In the genomic region with DNA sequence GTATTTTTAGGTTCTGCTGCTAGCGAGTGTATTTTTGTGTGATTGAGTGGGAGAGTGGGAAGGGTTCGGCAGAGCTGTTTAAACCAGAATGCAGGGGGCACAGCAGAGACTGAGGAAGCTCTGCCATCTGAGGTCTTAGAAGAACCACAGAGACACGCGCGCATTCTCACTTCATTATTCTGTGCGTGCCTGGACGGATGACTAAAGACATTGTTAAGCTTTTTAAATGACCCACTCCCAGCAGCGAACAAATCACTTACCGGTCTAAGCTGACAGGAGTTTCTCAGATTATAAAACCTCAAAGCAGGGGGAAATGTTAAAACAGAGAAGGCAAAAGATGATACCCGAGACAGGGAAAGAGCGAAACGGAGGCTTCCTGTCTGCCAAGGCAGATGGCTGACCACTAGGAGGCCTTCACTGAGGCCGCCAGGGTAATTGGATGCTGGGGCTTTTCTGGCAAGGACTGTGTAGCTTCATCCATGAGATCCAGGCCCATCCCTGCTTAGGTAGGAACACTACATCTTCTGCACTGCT, we compare ENCODE assay signal across 9 mouse cellular contexts.
A peak's percentile ranks its signal among the peaks of the same experiment; 100 is the strongest.
DNase-seq lines count a peak whose midpoint lies in the region; ATAC-seq and TF ChIP-seq lines count a peak whose summit lies in the region.
"Had no signal": no experiment of that assay in that cellular context is flagged by ENCODE, and none has a peak within 500 bp of the region (broad histone marks: within the 10 kb centered on the region; RNA-seq: fewer than 3 reads in every experiment).

No protein-coding gene starts in this region.

- in situ Hi-C loops in CH12.LX (cut with MboI; ENCODE audit: low pct_ligation_motif_present, low pct_unique_long_range_greater_than_20kb, low sequenced_read_pairs), result no loop called here

- peak; percentile 89 for ATAC-seq in frontal cortex, adult (ENCODE audit: low TSS enrichment)
- ATAC-seq in intestine, embryonic 14.5 days (replicated peaks; ENCODE audit: low FRiP score, low TSS enrichment, low read depth), result no peak
- no peak for ATAC-seq in limb, embryonic 11.5 days (ENCODE audit: insufficient number of reproducible peaks, low FRiP score, low TSS enrichment, low read depth)
- no peak for ATAC-seq in neural tube, embryonic 12.5 days (ENCODE audit: low FRiP score, low read depth)

- WGBS in intestine, embryonic 14.5 days, result 30% methylated on average over 13 of the region's 13 CpGs
- WGBS in limb, embryonic 11.5 days, result 28% methylated on average over 13 of the region's 13 CpGs
- WGBS in neural tube, embryonic 12.5 days, result 29% methylated on average over 13 of the region's 13 CpGs

- no peaks in the 10 kb centered on the region for H3K79me2 ChIP-seq in CH12.LX (replicated peaks; ENCODE audit: control insufficient read depth, extremely low read depth, insufficient read depth, poor library complexity, severe bottlenecking)

- no peak for TF ChIP-seq POLR2A in CH12.LX (IDR thresholded peaks at IDR 0.05; ENCODE audit: low read depth, low read length)

- TF ChIP-seq RAD21 in CH12.LX (IDR thresholded peaks at IDR 0.05; ENCODE audit: low read depth, low read length), result peak; percentile 1

- peak in 1 of 2 experiments; percentile 46; a peak in 2 of 4 replicates for TF ChIP-seq CTCF in CH12.LX (conservative IDR thresholded peaks at IDR 0.05 in 1 of 2, IDR thresholded peaks at IDR 0.05 in 1 of 2; ENCODE audit: low read depth in 2 of 2, low read length in 2 of 2)

- no peak overlapping the region for H3K4me3 ChIP-seq in CH12.LX (replicated peaks in 1 of 3; ENCODE audit: low read depth in 2 of 3, low read length in 2 of 3, poor library complexity in 1 of 3)
- H3K4me3 ChIP-seq in intestine, embryonic 14.5 days (ENCODE audit: low read depth, low read length), result no peak overlapping the region
- no peak overlapping the region for H3K4me3 ChIP-seq in limb, embryonic 11.5 days (ENCODE audit: low read depth, low read length)
- no peak overlapping the region for H3K4me3 ChIP-seq in neural tube, embryonic 12.5 days
- H3K4me3 ChIP-seq: liver, embryonic 13.5 days had no signal

- H3K36me3 ChIP-seq in CH12.LX (replicated peaks in 1 of 2; ENCODE audit: control insufficient read depth in 1 of 2, insufficient read depth in 1 of 2, low read length in 1 of 2), result no peaks in the 10 kb centered on the region
- no peaks in the 10 kb centered on the region for H3K36me3 ChIP-seq in intestine, embryonic 14.5 days (ENCODE audit: control insufficient read depth, insufficient read depth, low read length)
- H3K36me3 ChIP-seq in limb, embryonic 11.5 days (ENCODE audit: control insufficient read depth, insufficient read depth, low read length), result no peaks in the 10 kb centered on the region
- H3K36me3 ChIP-seq in neural tube, embryonic 12.5 days, result no peaks in the 10 kb centered on the region
- H3K36me3 ChIP-seq: liver, embryonic 13.5 days had no signal

- TF ChIP-seq EP300 in CH12.LX (IDR thresholded peaks at IDR 0.05; ENCODE audit: low read length), result no peak

- H3K4me2 ChIP-seq in CH12.LX (ENCODE audit: insufficient read depth, low read depth, poor library complexity, severe bottlenecking), result peak overlapping the region; percentile 54
- H3K4me2 ChIP-seq in intestine, embryonic 14.5 days (ENCODE audit: low read length), result peak overlapping the region; percentile 36
- peak overlapping the region; percentile 12; the same call in 1 of the 2 replicates for H3K4me2 ChIP-seq in limb, embryonic 11.5 days (ENCODE audit: low read depth, severe bottlenecking)
- peak overlapping the region; percentile 42 for H3K4me2 ChIP-seq in neural tube, embryonic 12.5 days (replicated peaks)
- H3K4me2 ChIP-seq: liver, embryonic 13.5 days had no signal

- H3K27ac ChIP-seq in CH12.LX (ENCODE audit: insufficient read depth, low read depth), result no peak overlapping the region
- H3K27ac ChIP-seq in intestine, embryonic 14.5 days (ENCODE audit: low read depth), result no peak overlapping the region; the same call in 1 of the 2 replicates
- no peak overlapping the region for H3K27ac ChIP-seq in limb, embryonic 11.5 days (replicated peaks; ENCODE audit: low read depth, low read length)
- H3K27ac ChIP-seq in neural tube, embryonic 12.5 days, result 0 out of 2 replicates have a peak overlapping the region, but pooled peaks have one; percentile 3
- H3K27ac ChIP-seq: liver, embryonic 13.5 days had no signal

- H3K9ac ChIP-seq in CH12.LX (ENCODE audit: insufficient read depth, low read depth), result no peak overlapping the region
- 0 out of 2 replicates have a peak overlapping the region, but pooled peaks have one; percentile 10 for H3K9ac ChIP-seq in intestine, embryonic 14.5 days (ENCODE audit: low read length)
- no peak overlapping the region for H3K9ac ChIP-seq in limb, embryonic 11.5 days (ENCODE audit: low read length)
- H3K9ac ChIP-seq in neural tube, embryonic 12.5 days, result no peak overlapping the region
- H3K9ac ChIP-seq: liver, embryonic 13.5 days had no signal

- DNase-seq in CH12.LX (ENCODE audit: extremely low read depth), result peak; percentile 23
- DNase-seq in cerebellum, adult 8-10 months, result peak; percentile 74
- DNase-seq in intestine, embryonic 14.5 days (ENCODE audit: low spot score), result no peak
- peak; percentile 58 for DNase-seq in limb, embryonic 11.5 days (ENCODE audit: low spot score)
- no peak for DNase-seq in thymus, postnatal 25 days
- no peak for DNase-seq in thymus, postnatal 0 days (ENCODE audit: low spot score)
- DNase-seq: liver, embryonic 13.5 days had no signal

- dilution Hi-C loops in CH12.LX (cut with MboI; ENCODE audit: extremely low pct_ligation_motif_present, extremely low pct_unique_long_range_greater_than_20kb, low sequenced_read_pairs), result no loop called here

- no peaks in the 10 kb centered on the region for H3K27me3 ChIP-seq in CH12.LX (replicated peaks)
- H3K27me3 ChIP-seq in intestine, embryonic 14.5 days (replicated peaks; ENCODE audit: control insufficient read depth, insufficient read depth, low read length), result no peaks in the 10 kb centered on the region
- H3K27me3 ChIP-seq in limb, embryonic 11.5 days (ENCODE audit: control insufficient read depth, insufficient read depth, low read length), result no peaks in the 10 kb centered on the region
- no peaks in the 10 kb centered on the region for H3K27me3 ChIP-seq in neural tube, embryonic 12.5 days (replicated peaks)
- H3K27me3 ChIP-seq: liver, embryonic 13.5 days had no signal

- no peaks in the 10 kb centered on the region for H3K9me3 ChIP-seq in CH12.LX (replicated peaks; ENCODE audit: low read length)
- H3K9me3 ChIP-seq in intestine, embryonic 14.5 days (ENCODE audit: control insufficient read depth, low read length), result 0 out of 2 replicates have a peak, but pooled peaks cover 4% of the 10 kb centered on the region
- H3K9me3 ChIP-seq in limb, embryonic 11.5 days (ENCODE audit: control insufficient read depth, low read length), result no peaks in the 10 kb centered on the region
- H3K9me3 ChIP-seq in neural tube, embryonic 12.5 days, result no peaks in the 10 kb centered on the region
- H3K9me3 ChIP-seq: liver, embryonic 13.5 days had no signal

- H3K4me1 ChIP-seq in CH12.LX (ENCODE audit: control insufficient read depth in 1 of 2, insufficient read depth in 2 of 2), result peaks cover 12 to 34% of the 10 kb centered on the region in 2 experiments
- peaks cover 4% of the 10 kb centered on the region for H3K4me1 ChIP-seq in intestine, embryonic 14.5 days (replicated peaks; ENCODE audit: control insufficient read depth, insufficient read depth, low read length)
- peaks cover 6% of the 10 kb centered on the region; the same call in 1 of the 2 replicates for H3K4me1 ChIP-seq in limb, embryonic 11.5 days (ENCODE audit: control insufficient read depth, insufficient read depth, low read length)
- peaks cover 3% of the 10 kb centered on the region for H3K4me1 ChIP-seq in neural tube, embryonic 12.5 days

TF ChIP-seq in CH12.LX, 34 proteins besides CTCF, POLR2A, EP300 and RAD21:
- TF ChIP-seq MAX (IDR thresholded peaks at IDR 0.05; ENCODE audit: low read length), result no peak
- TF ChIP-seq BHLHE40 (IDR thresholded peaks at IDR 0.05; ENCODE audit: low read depth, low read length), result peak; percentile 79
- TF ChIP-seq NELFE (IDR thresholded peaks at IDR 0.05; ENCODE audit: low read depth, low read length), result no peak
- TF ChIP-seq USF1 (IDR thresholded peaks at IDR 0.05; ENCODE audit: low read depth, low read length), result no peak
- no peak for TF ChIP-seq KAT2A (IDR thresholded peaks at IDR 0.05; ENCODE audit: insufficient replicate concordance, low read length)
- peak; percentile 4; the same call in 1 of the 2 replicates for TF ChIP-seq SMC3 (IDR thresholded peaks at IDR 0.05; ENCODE audit: low read depth, low read length)
- TF ChIP-seq IRF4 (IDR thresholded peaks at IDR 0.05; ENCODE audit: low read depth, low read length), result no peak
- no peak for TF ChIP-seq SIN3A (IDR thresholded peaks at IDR 0.05; ENCODE audit: low read length)

Comparison
In these comparisons a context has a peak if more than half of its experiments do, and no peak if none do; other contexts are left out.
1. DNase-seq: peak in CH12.LX (single experiment), cerebellum, adult 8-10 months (single experiment) and limb, embryonic 11.5 days (single experiment); none in intestine, embryonic 14.5 days (single experiment), thymus, postnatal 25 days (single experiment) and thymus, postnatal 0 days (single experiment).
2. Peak in every context shown above with its lines, with median percentiles within 50 percentile points of each other: H3K4me2 ChIP-seq.